Mouse (Mus musculus) neural tube, embryonic 13.5 days (tissue): Measurements from ENCODE around the gene Nol11. TPM values are rescaled to one million over a fixed set of nuclear protein-coding genes. Genes with fewer than 3 reads are reported as not detected.
A peak's percentile ranks its signal among the peaks of the same experiment; 100 is the strongest.
"Not testable (repeated sequence)": the region's sequence is repeated elsewhere in the genome, so short reads cannot be mapped to it uniquely, and the experiment has no call there.

ENCODE experiments used
- ATAC-seq: fragments of 200-750 bp; cut with Nextera tagmentation; 2 replicates; pipeline ENCODE4 v1.8.0; 2017; ENCODE audit warnings: low read depth, mild to moderate bottlenecking, moderate TSS enrichment, moderate library complexity
- H3K27ac ChIP-seq: fragments of 300-500 bp; sonication (generic); replicated peaks from 2 replicates; pipeline ENCODE4 v1.5.1; 2015; ENCODE audit warnings: moderate library complexity, mild to moderate bottlenecking, inconsistent platforms
- H3K27me3 ChIP-seq: fragments of 300-500 bp; sonication (generic); 2 replicates; pipeline ENCODE4 v1.6.1; 2015; ENCODE audit warnings: mild to moderate bottlenecking, inconsistent platforms
- H3K36me3 ChIP-seq: fragments of 300-500 bp; sonication (generic); 2 replicates; pipeline ENCODE4 v1.6.1; 2015; ENCODE audit warnings: mild to moderate bottlenecking, inconsistent platforms
- H3K4me1 ChIP-seq: fragments of 300-500 bp; sonication (generic); replicated peaks from 2 replicates; pipeline ENCODE4 v1.6.1; 2015; ENCODE audit warnings: inconsistent platforms
- H3K4me2 ChIP-seq: fragments of 300-500 bp; sonication (generic); 2 replicates; pipeline ENCODE4 v1.6.1; 2015; ENCODE audit warnings: inconsistent platforms, mild to moderate bottlenecking, moderate library complexity
- H3K4me3 ChIP-seq: fragments of 300-500 bp; sonication (generic); 2 replicates; pipeline ENCODE4 v1.5.1; 2015; ENCODE audit warnings: mild to moderate bottlenecking, inconsistent platforms
- H3K9ac ChIP-seq: fragments of 300-500 bp; sonication (generic); 2 replicates; pipeline ENCODE4 v1.6.1; 2015; ENCODE audit warnings: moderate library complexity, mild to moderate bottlenecking, inconsistent platforms
- H3K9me3 ChIP-seq: fragments of 300-500 bp; sonication (generic); 2 replicates; pipeline ENCODE4 v1.6.1; 2016; ENCODE audit warnings: inconsistent platforms
- WGBS: fragments of 180-500 bp; shearing (Covaris S2); methylation state at CpG from one replicate; pipeline ENCODE4 v1.1.7; 2015; 5-methylcytosine and 5-hydroxymethylcytosine counted together
- polyA plus RNA-seq: library from polyadenylated mRNA; unstranded; fragments of >200 nt; fragmentation: Nextera tagmentation; extraction: Ambion mirVana; gene quantifications from 2 replicates; pipeline ENCODE4 v1.2.1, GENCODE M21; 2015

Gene Nol11
- polyA plus RNA-seq, 1 experiment from 2014 or later = 51.7 TPM

GRCm38 (mm10) chr11:107130221-107130788, 58.9 kb downstream of the Nol11 start:
- H3K4me3 ChIP-seq = peak overlapping the region; percentile 90
- no peak for ATAC-seq
- WGBS = 1% methylated on average over 18 of the region's 18 CpGs
- H3K27ac ChIP-seq = peak overlapping the region; percentile 97; the same call in 1 of the 2 replicates
- H3K4me2 ChIP-seq = peak overlapping the region; percentile 95
- H3K9me3 ChIP-seq = no peaks in the 10 kb centered on the region
- H3K27me3 ChIP-seq = no peaks in the 10 kb centered on the region
- no peaks in the 10 kb centered on the region for H3K36me3 ChIP-seq
- H3K9ac ChIP-seq = peak overlapping the region; percentile 98
- peaks cover 44% of the 10 kb centered on the region for H3K4me1 ChIP-seq

GRCm38 (mm10) chr11:107129641-107130040, 59.5 kb downstream of the Nol11 start:
- Histone ChIP-seq H3K36me3 (no peaks in the 10 kb centered on the region), H3K4me2 (peak overlapping the region; percentile 95), H3K4me3 (peak overlapping the region; percentile 90), H3K9me3 (no peaks in the 10 kb centered on the region), H3K27me3 (no peaks in the 10 kb centered on the region), H3K4me1 (peaks cover 50% of the 10 kb centered on the region), H3K9ac (0 out of 2 replicates have a peak overlapping the region, but pooled peaks have one; percentile 98), H3K27ac (no peak overlapping the region)
- 21% methylated on average over 2 of the region's 2 CpGs for WGBS
- no peak for ATAC-seq

DNA sequence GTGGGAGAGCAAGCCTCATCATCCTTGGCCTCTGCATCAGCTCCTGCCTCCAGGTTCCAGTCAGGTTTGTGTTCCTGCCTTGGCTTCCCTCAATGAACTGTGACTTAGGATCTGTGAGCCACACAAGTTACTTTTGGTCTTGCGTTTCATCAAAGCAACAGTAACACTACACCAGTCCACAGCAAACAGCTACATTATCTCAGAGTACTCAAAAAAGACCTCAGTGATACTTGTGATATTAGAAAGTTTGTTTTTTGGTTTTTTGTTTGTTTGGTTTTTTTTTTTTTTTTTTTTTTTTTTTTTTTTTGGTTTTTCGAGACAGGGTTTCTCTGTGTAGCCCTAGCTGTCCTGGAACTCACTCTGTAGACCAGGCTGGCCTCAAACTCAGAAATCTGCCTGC, 62.5 kb downstream of the Nol11 start:
- not testable (repeated sequence) for H3K27ac ChIP-seq, H3K9ac ChIP-seq, ATAC-seq, H3K36me3 ChIP-seq, H3K4me3 ChIP-seq, H3K4me2 ChIP-seq, H3K9me3 ChIP-seq, H3K27me3 ChIP-seq
- WGBS = 97% methylated on average over 1 of the region's 2 CpGs
- H3K4me1 ChIP-seq = peaks cover 55% of the 10 kb centered on the region

GRCm38 (mm10) chr11:107125011-107125410, 64.2 kb downstream of the Nol11 start:
- H3K4me1 ChIP-seq = peaks cover 49% of the 10 kb centered on the region
- no peak overlapping the region for H3K9ac ChIP-seq
- H3K9me3 ChIP-seq = no peaks in the 10 kb centered on the region
- no peak overlapping the region for H3K4me3 ChIP-seq
- no peaks in the 10 kb centered on the region for H3K36me3 ChIP-seq
- WGBS = 86% methylated on average over 4 of the region's 4 CpGs
- H3K27ac ChIP-seq = no peak overlapping the region
- no peak overlapping the region for H3K4me2 ChIP-seq
- no peaks in the 10 kb centered on the region for H3K27me3 ChIP-seq
- no peak for ATAC-seq

- H3K27me3 ChIP-seq = no peaks in the 10 kb centered on the region
- H3K4me1 ChIP-seq = peaks cover 43% of the 10 kb centered on the region
- no peaks in the 10 kb centered on the region for H3K36me3 ChIP-seq
- peak; percentile 23; the same call in 1 of the 2 replicates for ATAC-seq
- H3K4me3 ChIP-seq = no peak overlapping the region
- 0 out of 2 replicates have a peak overlapping the region, but pooled peaks have one; percentile 18 for H3K4me2 ChIP-seq
- H3K9ac ChIP-seq = peak overlapping the region; percentile 47; the same call in 1 of the 2 replicates
- 0 out of 2 replicates have a peak overlapping the region, but pooled peaks have one; percentile 4 for H3K27ac ChIP-seq
- no peaks in the 10 kb centered on the region for H3K9me3 ChIP-seq
- WGBS = 26% methylated on average over 7 of the region's 7 CpGs
Observed at GRCm38 (mm10) chr11:107124327-107124731, 64.9 kb downstream of the Nol11 start.

GRCm38 (mm10) chr11:107117789-107118188, 71.4 kb downstream of the Nol11 start:
- no peak overlapping the region for H3K27ac ChIP-seq
- no peaks in the 10 kb centered on the region for H3K36me3 ChIP-seq
- no peak overlapping the region for H3K4me2 ChIP-seq
- H3K9ac ChIP-seq = no peak overlapping the region
- no peak for ATAC-seq
- peaks cover 33% of the 10 kb centered on the region for H3K4me1 ChIP-seq
- 78% methylated on average over 12 of the region's 12 CpGs for WGBS
- no peaks in the 10 kb centered on the region for H3K9me3 ChIP-seq
- H3K27me3 ChIP-seq = no peaks in the 10 kb centered on the region
- no peak overlapping the region for H3K4me3 ChIP-seq

Other genes starting within 250 kb of the Nol11 start
- gene Kpna2, start 189.8 kb downstream of the Nol11 start, polyA plus RNA-seq = 165 and 181 TPM in 2 replicates
- gene 1810010H24Rik, start 163.7 kb downstream of the Nol11 start, polyA plus RNA-seq = 6.6 TPM in 2 replicates
- gene Bptf, start 57.3 kb downstream of the Nol11 start, polyA plus RNA-seq = 28.7 and 34.1 TPM in 2 replicates